Mouse (Mus musculus) olfactory bulb, adult 2 months (tissue): Measurements from ENCODE around the gene Cmah.

Experiments
- CTCF ChIP-seq: fragments of 200-500 bp; IDR thresholded peaks from 2 replicates; pipeline ENCODE4 v1.5.1; 2012; ENCODE audit warnings: low read depth, mild to moderate bottlenecking, low read length, moderate library complexity; ENCODE audit not compliant: insufficient read depth
- POLR2A ChIP-seq: fragments of 200-500 bp; IDR thresholded peaks from 2 replicates; pipeline ENCODE4 v1.6.1; 2012; ENCODE audit warnings: mild to moderate bottlenecking, low read depth, low read length, moderate library complexity; ENCODE audit not compliant: insufficient read depth

- TF ChIP-seq POLR2A = no peak
- no peak for TF ChIP-seq CTCF
Observed at GRCm38 (mm10) chr13:24336818-24337217, 9.6 kb downstream of the Cmah start.
